Mouse (Mus musculus) embryo, embryonic 10.5 days (tissue): Measurements from ENCODE around the gene Lrp2.

Experiments used
- DNase-seq: peaks from one replicate; pipeline ENCODE4 v3.0.0-alpha.2; 2015; ENCODE audit warnings: low spot score

The Lrp2 gene

DNA sequence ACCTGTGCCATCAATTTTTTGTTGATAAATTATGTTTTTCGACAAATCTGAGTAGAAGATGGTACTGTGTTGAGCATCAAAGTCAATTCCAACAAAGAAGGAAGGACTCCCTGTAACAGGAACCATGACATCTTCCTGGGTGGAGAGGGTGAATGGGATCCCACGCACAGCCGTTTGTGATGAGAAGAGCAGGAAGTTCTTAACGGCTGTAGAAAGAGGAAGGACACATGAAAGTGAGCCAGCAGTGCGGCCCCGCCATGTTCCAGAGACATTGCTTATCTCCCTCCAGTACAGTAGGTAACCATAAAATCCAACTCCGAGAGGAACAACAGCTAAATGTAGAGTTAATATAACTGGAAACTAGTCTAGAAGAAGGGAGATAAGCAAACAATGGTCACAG, 67.6 kb downstream of the Lrp2 start:
- no peak for DNase-seq

DNA sequence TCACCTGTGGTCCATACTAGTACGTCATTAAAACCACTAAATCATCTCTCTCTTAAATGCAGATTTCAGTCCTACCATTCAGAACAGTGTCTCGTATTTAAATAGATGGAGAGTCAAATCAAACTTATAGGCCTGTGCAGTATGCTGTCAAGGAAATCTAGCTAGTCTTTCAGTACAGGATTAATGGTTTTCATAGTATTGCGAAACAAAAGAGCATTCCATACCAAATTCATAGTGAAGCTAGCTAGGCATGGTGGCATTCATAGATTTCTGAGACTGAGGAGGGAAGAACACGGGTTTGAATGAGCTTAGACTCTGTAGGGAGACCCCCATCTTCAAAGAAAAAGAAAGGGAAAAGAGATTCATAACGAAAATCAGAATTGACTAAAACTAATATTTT, 74.1 kb downstream of the Lrp2 start:
- DNase-seq = no peak

DNA sequence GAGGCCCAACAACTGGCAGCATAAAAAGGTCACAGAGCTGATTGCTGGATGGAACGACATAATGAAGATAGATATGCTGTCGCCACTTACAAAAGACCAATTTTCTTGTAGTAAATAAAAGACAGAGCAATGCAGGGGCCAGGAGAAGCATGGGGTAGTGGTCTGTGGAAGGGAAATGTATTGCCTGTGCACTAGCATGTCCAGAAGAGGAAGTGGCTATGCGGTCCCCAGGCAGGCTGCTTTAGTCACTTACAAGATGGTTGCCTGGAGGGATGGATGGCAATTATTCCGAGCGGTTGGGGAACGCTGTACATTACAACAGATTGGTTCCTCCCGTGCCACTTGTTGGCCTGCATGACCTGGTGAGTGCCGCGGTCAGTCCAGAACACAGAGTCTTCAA, 85.5 kb downstream of the Lrp2 start:
- DNase-seq = no peak

DNA sequence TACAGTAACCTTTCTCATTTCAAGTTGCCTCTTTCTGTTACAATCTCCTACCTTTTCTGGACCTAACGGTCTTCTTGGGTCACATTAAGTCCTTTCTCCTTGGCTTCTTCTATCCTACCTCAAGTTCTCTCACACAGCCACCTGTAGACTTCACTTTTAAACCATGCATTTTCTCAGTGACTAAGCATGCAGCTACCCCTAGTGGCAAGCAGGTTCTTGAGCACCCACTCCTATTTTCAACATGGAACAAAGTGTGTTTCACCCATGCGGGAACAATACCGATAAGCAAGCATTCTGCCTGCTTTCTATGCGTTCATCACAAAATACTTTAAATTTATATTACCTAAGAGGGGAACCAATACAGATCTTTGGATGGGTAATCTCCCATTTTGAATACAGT, 92.7 kb downstream of the Lrp2 start:
- peak; percentile 3 for DNase-seq

DNA sequence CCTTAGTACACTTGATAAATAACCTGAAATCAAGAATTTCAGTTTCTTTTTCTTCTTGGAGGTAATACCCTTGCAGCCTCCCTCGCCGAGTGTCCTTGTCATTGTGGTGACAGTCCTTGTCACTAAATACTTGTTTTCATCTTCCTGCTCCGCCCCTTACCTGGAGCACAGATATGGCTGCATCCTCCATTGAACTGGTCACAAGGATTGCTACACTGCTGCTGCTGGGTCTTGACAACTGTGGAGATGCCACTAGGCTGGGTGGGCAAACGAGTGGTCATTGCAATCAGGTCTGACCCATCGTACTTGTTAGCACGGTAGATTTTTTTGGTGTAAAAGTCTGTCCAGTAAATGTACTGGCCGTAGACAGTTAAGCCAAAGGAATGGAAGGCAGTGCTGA, 104.9 kb downstream of the Lrp2 start:
- no peak for DNase-seq

DNA sequence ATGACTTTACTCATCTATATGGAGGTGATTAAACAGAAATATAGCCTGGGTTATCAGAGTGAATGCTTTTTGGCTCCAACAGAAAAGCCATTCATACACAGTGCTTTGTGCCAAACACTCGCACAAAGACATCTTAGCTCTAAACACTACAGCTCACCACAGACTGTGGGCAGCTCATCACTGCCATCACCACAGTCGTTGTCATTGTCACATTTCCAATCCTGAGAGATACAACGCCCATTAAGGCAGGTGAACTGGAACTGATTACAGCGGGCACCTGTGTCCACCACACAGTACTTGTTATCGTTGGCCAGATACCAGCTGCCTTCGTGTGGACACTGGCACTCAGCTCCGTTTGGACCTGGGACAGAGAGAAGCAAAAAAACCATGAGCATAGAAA, 106.0 kb downstream of the Lrp2 start:
- no peak for DNase-seq

DNA sequence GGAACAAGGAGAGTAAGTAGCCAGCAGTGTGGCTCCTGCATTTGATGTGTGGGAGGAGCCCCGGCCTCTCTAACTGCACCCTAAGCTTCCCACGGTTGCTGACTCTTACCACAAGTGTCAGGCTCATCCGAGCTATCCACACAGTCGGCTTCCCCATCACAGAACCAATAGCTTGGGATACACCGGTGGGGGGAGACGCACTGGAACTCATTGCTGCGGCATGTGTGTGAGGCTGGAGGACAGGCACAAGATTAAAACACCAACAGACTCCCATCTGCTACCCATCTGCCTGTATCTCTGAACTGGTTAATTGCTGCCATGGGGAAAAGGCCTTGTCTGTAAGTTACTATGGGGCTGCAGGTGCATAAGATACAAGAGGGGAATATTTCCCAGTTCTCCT, 109.0 kb downstream of the Lrp2 start:
- no peak for DNase-seq

DNA sequence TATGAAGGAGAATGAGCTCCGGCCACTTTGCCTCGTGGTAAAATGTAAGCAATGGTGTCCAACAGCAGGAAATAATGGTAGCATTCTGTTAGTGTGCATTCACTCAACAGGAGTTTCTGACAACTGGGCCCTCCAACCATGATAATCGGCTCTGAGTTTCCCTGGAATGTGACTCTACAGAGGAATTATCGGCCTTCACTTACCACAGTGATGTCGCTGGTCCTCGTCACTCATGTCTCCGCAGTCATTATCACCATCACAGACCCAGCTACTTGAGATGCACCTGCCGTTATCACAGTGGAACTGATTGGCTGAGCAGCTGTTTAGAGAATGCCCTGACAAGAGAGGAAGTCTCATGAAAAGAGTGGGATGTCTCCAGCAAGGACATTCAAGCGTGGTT, 110.7 kb downstream of the Lrp2 start:
- no peak for DNase-seq

DNA sequence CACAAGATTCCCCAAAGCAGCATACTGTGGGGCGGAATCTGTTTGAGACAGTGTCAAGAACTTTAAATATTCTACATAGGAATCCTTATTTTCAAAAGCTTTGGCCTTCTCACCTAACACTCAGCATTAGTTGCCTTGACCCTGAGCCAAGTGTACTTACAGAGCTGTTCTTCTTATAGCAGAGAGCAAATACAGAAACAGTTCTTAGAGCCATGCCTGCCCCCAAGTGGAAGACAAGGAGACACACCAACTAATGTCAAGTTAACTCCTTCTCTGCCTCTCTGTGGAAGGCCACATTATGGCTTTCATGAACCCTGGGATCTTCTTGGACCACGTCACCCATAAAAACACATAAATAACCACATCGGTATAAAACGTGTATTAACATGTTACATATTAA, 114.0 kb downstream of the Lrp2 start:
- DNase-seq = peak; percentile 3

DNA sequence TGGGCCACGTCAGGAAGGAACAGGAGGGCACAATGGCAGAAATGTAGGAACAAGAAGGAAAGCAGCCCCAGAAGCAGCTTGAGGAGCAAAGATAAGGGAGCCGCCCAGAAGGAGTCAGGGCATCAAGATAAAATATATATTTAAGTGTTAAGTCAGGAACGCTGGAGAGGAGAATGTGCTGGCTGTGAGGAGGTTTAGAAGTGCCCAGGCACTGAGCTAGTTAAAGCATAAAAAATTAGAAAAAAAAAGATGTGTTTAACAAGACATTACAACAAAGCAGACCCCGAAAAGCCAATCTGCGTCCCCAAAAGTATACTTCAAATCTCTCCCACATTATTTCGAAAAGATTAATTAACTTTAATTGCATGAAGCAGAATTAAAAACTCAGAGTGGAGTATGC, 122.3 kb downstream of the Lrp2 start:
- DNase-seq = no peak

DNA sequence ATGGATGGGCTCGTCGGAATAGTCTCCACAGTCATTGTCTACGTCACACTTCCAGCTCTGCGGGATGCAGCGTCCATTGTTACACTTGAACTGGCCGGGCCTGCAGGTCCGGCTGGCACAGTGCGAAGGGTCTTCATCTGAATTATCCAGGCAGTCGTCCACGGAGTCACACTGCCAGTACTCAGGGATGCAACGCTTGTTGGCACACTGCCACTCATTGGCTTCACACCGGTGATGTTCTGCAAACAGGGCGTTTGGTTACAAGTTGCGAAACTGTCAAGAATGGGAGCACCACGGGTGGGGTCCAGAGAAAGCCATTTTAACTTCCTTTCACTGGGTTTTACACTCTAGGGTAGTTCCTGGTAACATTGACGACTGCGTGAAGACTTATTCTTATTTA, 126.4 kb downstream of the Lrp2 start:
- DNase-seq = no peak

DNA sequence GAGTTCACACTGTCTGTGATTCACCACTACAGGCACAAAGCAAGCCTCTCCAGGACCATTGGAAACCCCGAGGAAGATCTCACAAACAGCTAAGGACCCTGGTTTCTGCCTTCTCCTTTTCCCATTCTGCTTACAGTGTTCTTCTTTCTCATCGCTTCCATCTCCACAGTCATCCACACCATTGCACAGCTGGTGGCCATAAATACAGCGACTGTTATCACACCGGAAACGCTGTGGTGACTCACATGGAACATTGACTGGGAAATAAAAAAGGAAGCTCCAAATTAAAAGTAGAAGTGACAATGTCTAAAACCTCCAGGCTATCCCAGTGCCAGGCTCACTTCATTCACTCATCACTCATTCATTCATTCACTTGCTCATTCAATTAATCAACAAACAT, 134.7 kb downstream of the Lrp2 start:
- no peak for DNase-seq

DNA sequence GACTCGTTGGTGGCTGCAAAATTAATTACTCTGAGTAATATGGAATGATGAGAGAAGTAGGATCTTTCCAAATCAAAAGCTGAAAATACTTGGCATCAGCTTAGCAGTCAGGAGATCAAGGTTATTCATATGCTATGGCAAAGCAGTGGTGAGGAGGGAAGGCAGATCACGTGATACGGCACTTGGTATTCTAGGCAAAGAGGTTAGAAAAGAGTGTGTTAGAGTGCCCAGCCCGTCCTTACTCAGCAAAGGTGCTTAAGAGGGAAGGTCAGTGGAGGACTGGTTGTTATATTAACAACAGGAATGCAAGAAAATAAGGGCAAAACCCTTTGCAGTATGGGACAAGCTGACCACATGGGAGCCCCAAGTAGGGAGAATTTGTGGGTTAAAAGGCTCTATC, 137.3 kb downstream of the Lrp2 start:
- no peak for DNase-seq

DNA sequence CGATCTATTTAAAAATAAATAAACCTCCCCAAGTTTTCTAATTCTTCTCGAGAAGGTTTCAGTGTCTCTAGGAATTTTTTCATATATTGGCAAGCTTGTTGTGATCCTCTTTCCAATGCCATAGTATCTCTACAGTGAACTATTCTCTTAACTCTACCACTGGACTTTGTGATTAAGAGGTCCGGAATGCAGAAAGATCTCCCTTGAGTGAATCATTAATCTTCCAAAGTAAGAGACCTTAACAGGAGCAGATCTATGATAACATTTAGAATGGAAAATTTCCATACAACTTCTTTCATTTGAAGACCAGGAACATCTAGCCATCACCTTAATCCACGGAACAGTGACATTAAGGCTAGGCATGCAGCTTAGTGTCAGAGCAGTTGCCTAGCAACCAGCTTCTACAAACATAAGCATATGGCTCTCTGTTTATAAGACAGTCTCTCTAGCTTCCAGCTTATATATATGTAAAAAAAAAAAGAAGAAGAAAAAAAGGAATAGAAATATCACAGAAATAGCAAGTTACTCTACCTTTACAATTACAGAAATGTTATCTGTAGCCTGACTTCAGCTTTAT, 139.9 kb downstream of the Lrp2 start:
- DNase-seq = peak; percentile 40

DNA sequence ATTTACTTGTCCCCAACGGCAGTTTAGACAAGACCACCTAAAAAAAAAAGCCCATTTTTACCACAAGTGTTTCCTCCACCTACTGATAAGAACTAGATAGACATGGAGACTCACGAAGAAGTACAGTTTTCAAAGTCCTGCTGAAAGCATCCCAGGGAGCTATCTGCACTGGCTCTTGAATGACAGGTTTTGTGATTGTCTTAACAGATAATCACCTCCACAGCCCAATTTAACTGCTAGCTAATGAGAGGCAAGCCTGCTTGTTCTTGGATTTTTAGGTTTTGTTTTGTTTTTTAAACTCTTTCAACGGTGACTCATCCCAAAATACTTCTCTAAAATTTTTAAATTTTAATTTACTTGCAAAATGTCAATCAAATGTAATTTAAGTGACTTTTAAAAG, 144.2 kb downstream of the Lrp2 start:
- DNase-seq = no peak

DNA sequence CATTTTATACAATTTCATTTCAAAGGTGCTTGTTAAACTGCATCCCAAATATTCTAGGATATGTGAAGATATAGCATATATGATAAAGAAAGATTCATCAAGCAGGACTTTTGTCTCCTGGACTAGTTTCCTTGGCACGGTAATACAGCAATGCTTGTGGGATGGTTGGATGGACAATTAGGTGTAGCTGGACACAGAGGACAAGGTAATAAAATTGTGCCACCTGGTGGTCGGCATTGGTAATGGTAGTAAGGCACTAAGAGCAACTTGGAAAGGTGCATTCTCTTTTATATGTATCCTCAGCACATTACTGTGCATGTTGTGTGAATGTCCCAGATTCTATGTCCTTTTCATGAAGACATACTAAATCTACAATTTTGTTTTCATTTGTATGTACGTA, 157.7 kb downstream of the Lrp2 start:
- peak; percentile 86 for DNase-seq

DNA sequence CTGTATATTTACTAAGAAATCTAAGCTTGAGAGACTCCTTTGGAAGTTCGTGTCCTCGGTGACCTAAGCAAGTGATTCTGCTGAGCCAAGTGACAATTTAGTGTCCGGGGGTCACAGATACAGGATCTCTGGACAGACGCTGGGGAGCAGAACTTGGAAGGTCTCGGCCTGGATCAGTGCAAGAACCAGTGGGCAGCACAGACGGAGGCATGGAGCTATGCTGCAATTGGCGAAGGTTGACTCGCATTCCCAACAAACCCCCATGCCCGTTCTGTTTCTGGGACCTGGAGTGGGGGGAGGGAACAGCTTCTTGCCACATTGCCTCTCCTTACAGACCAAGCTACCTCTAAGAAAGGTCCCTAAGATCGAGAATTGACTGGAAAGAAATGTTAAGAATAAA, 158.7 kb downstream of the Lrp2 start:
- DNase-seq = no peak

DNA sequence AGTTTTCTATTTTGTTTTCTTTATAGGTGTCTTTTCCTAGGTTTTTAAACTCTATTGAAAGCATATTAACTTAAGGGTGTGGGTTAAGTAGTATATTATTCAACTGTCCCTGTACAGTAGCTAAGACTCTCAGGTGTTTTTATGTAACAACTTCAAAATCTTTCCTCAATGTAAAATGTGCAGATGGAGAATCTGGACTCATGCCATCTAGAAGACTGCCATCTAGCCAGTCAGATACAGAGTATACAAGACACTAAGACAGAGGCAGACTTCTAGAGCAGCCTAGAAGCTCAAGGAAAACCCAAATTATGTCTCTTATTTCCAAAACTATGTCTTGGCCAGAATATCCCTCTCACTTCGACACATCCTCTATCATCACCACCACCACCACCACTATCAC, 159.8 kb downstream of the Lrp2 start:
- DNase-seq = no peak

DNA sequence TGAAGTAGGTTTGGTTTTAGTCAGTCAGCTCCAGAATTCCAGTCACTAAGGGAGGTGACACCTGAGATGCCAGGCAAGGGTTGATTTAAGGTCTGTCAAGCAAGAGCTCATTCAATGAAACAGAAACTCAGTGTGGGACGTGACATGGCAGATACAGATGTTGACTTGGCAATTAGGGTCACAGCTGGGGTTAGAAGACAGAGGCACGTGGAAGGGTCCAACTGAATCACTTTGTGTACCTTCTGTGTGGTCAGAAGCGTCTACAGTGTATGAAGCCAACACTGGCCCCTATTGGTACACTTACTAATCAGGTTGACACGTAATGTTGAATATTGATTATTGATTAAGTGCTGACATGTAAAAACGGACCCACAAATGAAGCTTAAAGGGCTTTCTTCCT, 161.0 kb downstream of the Lrp2 start:
- no peak for DNase-seq

DNA sequence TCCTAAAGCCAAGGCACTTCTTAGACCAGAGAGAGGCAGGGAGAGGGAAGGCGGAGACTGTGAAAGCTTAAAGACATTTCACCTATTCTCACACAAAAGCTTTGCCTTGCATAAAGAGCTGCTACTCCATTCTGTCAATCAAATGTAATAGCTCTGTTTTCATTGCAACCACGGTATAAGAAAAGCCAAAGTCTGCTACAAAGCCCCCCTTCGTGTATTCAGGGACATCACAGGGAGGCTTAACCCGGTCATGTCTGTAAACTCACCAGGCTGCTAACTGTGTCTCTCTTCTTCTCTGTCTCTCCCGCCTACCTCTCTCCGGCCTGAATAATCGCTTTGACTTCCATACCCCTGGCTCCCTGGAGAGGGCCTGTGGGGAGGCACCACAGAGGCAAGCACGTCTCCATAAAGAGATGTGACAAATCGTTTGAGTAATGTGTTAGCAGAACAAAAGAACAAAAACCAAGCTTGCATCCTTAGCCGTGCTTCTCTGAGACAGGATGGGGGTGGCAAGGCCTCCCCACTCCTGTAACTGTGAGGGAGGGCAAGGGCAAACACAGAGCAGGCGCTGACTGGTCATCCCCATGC, 167.5 kb downstream of the Lrp2 start:
- peak; percentile 75 for DNase-seq

DNA sequence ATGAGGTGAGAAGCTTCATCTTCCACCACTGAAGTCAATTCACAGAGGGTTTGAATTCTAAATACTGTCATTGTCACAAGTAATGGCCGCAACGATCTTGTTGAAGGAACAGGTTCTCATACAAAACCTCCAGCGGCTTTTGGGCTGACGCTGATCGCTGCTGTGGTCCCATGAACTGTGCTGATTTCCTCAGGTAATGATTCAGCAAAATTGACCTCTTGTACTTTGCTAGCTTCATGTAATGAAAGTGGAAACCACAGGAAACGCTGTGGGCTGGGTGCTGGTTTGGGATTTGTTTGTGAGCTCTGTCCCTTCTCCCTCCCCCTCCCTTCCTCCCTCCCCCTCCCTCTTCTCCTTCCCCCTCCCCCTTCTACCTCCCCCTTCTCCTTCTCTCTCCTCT, 170.8 kb downstream of the Lrp2 start:
- DNase-seq = no peak

DNA sequence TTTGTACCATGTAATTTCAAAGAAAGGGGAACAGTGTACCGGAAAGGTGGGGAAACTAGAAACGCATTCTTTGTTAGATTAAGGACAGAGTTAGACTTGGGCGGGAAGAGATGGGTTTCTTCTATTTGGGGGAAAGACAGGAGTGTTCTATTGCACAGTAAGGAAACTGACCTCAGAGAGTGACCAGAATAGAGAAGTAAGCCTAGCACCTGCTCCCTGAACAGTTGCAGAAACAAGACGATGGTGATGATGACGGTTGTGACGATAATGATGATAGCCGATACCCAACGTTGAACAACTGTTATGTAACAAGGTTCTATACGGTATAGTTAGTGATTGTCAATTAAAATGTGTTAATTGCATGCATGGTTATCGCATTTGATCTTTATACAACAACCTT, 171.3 kb downstream of the Lrp2 start:
- no peak for DNase-seq

DNA sequence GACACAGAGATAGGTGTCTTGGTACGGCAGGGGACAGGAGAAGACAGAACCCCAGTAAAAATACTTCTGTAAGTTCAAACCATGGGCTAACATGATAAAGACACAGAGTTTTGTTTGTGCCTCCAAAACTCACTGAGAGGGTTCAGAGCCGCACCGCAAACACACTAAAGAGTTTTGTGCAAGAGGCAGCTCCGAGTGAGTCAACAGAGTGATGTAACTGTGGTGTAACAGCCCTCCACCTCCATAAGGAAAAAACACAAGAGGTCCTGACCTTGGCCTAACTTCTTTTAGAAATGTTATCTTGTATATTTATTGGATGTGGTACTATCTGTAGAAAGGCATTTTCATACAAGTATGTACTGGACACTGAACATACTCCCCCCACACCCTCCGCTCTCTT, 180.2 kb downstream of the Lrp2 start:
- no peak for DNase-seq

DNA sequence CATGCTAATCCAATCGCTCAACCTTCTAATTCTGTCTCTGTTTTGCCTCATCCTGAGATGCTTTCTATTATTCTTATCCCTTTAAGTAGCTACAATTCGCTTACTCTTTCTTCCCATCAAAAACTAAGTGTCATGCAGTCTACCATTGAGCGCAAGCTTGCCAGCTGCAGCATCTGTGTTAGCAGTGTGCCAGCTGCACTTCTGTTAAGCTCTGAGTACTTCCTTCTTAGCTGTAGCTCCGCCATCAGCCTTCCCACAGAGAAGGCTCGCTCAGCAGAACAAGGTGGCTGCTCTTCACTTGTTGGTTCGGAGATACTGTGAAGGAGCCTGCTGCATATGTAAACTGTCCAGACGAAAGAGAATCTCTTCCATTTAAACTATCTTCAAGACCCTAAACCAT, 183.6 kb downstream of the Lrp2 start:
- DNase-seq = no peak

DNA sequence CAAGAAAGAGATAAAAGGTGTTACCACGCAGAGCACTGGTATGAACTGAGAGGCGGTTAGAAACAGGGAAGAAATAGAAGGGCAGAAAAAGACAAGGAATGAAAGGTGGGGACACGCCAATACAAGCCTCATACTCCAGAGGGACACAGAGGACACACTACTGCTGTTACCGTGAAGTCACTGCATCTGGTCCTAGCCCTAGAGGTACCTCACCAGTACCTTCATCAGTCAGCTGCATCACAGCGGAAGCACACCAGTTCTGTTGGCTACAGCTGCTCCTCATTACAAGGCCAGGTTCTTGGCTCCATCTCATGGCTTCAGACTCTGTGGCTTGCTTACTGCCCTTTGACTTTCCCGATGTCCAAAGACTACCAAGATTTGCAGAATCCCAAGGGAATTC, 184.0 kb downstream of the Lrp2 start:
- no peak for DNase-seq
